Mouse (Mus musculus) neural tube, embryonic 15.5 days (tissue): ENCODE results near the gene Dcp1b. TPM values are rescaled to one million over a fixed set of nuclear protein-coding genes. Genes with fewer than 3 reads are reported as not detected.

Experiments
- polyA plus RNA-seq: library from polyadenylated mRNA; unstranded; fragments of >200 nt; fragmentation: Nextera tagmentation; extraction: Ambion mirVana; gene quantifications from 2 replicates; pipeline ENCODE4 v1.2.1, GENCODE M21; 2015

Dcp1b gene
- polyA plus RNA-seq, 1 experiment from 2014 or later = 11.3 TPM

Other genes with a start within 250 kb of the Dcp1b start
- 7.1 and 7.4 TPM in 2 replicates for gene Cacna1c, start 21.2 kb downstream of the Dcp1b start, polyA plus RNA-seq
- gene Cacna2d4, start 61.3 kb downstream of the Dcp1b start, polyA plus RNA-seq = 0.40 and 1.2 TPM in 2 replicates
- 12.4 and 15.0 TPM in 2 replicates for gene Lrtm2, start 155.5 kb downstream of the Dcp1b start, polyA plus RNA-seq
- 35.3 and 42.0 TPM in 2 replicates for gene Adipor2, start 242.5 kb downstream of the Dcp1b start, polyA plus RNA-seq